Mouse (Mus musculus) embryonic fibroblast, embryonic 13.5 days (primary cell): ENCODE measurements around the gene Zfp810. TPM values are rescaled to one million over a fixed set of nuclear protein-coding genes. Genes with fewer than 3 reads are reported as not detected.

Experiments used
- H3K27ac ChIP-seq: 2 replicates; pipeline ENCODE4 v1.5.1; 2012; ENCODE audit warnings: low read length, control low read depth, inconsistent platforms; ENCODE audit not compliant: insufficient read depth
- H3K4me1 ChIP-seq: 2 replicates; pipeline ENCODE4 v1.6.1; 2011; ENCODE audit warnings: low read length; ENCODE audit not compliant: control insufficient read depth, insufficient read depth
- H3K4me3 ChIP-seq: 2 replicates; pipeline ENCODE4 v1.5.1; 2011; ENCODE audit warnings: mild to moderate bottlenecking, control low read depth, low read length; ENCODE audit not compliant: insufficient read depth
- CTCF ChIP-seq: IDR thresholded peaks from 2 replicates; pipeline ENCODE4 v1.5.1; 2011; ENCODE audit warnings: mild to moderate bottlenecking, control low read depth, low read length, moderate library complexity, borderline replicate concordance; ENCODE audit not compliant: insufficient read depth
- POLR2A ChIP-seq: IDR thresholded peaks from 2 replicates; pipeline ENCODE4 v1.6.1; 2011; ENCODE audit warnings: low read depth, mild to moderate bottlenecking, control low read depth, low read length, moderate library complexity
- polyA plus RNA-seq: library from polyadenylated mRNA; stranded (reverse); fragments of >200 nt; gene quantifications from 2 replicates; pipeline ENCODE4 v1.2.4, GENCODE M21; 2011; ENCODE audit warnings: low read depth; ENCODE audit not compliant: missing spikeins, insufficient read length

The Zfp810 gene
- polyA plus RNA-seq, 1 experiment: 13.5 TPM

DNA sequence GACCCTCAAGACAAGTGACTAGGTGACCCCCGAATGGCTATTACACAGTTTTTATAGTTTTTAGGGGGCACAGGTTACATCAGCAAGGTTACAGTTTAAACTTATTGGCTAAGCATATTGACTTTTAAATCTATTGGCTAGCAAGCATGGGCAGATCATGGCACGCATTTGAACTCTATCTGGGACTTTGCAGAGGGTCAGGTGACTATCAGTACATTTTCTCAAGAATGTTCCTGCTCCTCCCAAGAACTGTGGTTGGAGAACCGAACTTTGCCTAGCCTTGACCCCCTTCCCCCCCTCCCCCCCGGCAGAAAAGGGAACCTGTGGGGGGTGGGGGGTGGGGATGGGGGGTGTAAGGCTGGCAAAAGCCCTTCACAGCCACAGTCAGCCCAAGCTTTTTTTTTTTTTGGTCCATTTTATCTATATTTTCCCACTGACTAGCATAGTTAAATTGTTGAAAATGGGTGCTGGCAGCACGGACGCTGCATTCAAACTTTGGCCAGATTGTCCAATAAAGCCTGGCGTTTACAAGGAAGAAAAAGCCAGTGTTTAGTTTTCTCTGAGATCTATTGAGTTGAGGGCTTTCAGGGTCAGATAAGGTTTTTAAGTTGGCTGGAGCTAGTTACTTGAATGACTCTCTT is 77.9 kb downstream of the Zfp810 start:
- TF ChIP-seq CTCF (no peak), POLR2A (no peak)
- no peak overlapping the region for H3K4me3 ChIP-seq
- no peaks in the 10 kb centered on the region for H3K4me1 ChIP-seq
- no peak overlapping the region for H3K27ac ChIP-seq

DNA sequence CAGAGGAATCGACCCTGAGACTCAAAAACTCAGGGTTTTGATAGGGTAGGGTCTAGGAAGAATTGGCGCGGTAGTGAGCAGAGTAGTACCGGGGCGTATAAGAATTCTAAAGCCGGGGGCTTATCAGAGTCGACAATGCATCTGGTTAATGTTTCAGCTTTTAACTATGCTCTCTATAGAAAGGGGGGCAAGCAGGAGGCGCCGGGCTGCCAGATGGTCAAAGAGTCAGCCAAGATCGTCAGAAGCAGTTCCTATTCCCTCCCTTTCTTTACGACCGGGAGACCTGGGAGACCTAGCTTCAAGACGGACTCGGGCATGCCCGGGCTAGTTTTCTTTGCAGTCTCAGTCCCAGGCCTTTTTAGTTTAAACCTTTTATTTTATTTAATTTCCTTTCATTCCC is 80.6 kb downstream of the Zfp810 start:
- H3K4me1 ChIP-seq: no peaks in the 10 kb centered on the region
- H3K4me3 ChIP-seq: peak overlapping the region; percentile 96; the same call in 1 of the 2 replicates
- H3K27ac ChIP-seq: peak overlapping the region; percentile 39; the same call in 1 of the 2 replicates
- TF ChIP-seq CTCF: no peak
- no peak for TF ChIP-seq POLR2A

Other genes with a start within 250 kb of the Zfp810 start
- not detected in 2 replicates for gene Gm49318, start 236.4 kb downstream of the Zfp810 start, polyA plus RNA-seq
- 4.4 and 5.4 TPM in 2 replicates for gene Zfp653, start 236.3 kb downstream of the Zfp810 start, polyA plus RNA-seq
- gene Ecsit, start 222.2 kb downstream of the Zfp810 start, polyA plus RNA-seq: 15.8 and 16.5 TPM in 2 replicates
- 203 and 419 TPM in 2 replicates for gene Cnn1, start 208.4 kb downstream of the Zfp810 start, polyA plus RNA-seq
- 65.2 and 69.7 TPM in 2 replicates for gene Elof1, start 190.5 kb downstream of the Zfp810 start, polyA plus RNA-seq
- 3.7 and 5.2 TPM in 2 replicates for gene Acp5, start 171.9 kb downstream of the Zfp810 start, polyA plus RNA-seq
- 20.4 and 21.5 TPM in 2 replicates for gene Pigyl, start 150.8 kb downstream of the Zfp810 start, polyA plus RNA-seq
- not detected in 2 replicates for gene Zfp872, start 119.6 kb downstream of the Zfp810 start, polyA plus RNA-seq
- 35.7 and 38.8 TPM in 2 replicates for gene Zfp809, start 81.9 kb downstream of the Zfp810 start, polyA plus RNA-seq
- 3.3 and 3.6 TPM in 2 replicates for gene Zfp599, start 47.8 kb downstream of the Zfp810 start, polyA plus RNA-seq
- 89.1 and 107 TPM in 2 replicates for gene Anln, start 81.5 kb upstream of the Zfp810 start, polyA plus RNA-seq
- 0.84 and 1.1 TPM in 2 replicates for gene 9530077C05Rik, start 103.9 kb upstream of the Zfp810 start, polyA plus RNA-seq
- not detected in 2 replicates for gene Gm17545, start 146.6 kb upstream of the Zfp810 start, polyA plus RNA-seq
- gene Rp9, start 162.1 kb upstream of the Zfp810 start, polyA plus RNA-seq: 27.8 and 30.8 TPM in 2 replicates
- 7.6 and 8.8 TPM in 2 replicates for gene Bbs9, start 168.1 kb upstream of the Zfp810 start, polyA plus RNA-seq